Mouse (Mus musculus) large intestine, adult 2 months (tissue): ENCODE results near the gene Ubxn11. TPM values are rescaled to one million over a fixed set of nuclear protein-coding genes. Genes with fewer than 3 reads are reported as not detected.
"Not testable (repeated sequence)": the region's sequence is repeated elsewhere in the genome, so short reads cannot be mapped to it uniquely, and the experiment has no call there.

ENCODE experiments used
- DNase-seq: peaks from one replicate; pipeline ENCODE4 v3.0.0-alpha.2; 2012; ENCODE audit warnings: low read depth, low spot score
- WGBS: fragments of 180-500 bp; shearing (Covaris S2); methylation state at CpG from one replicate; pipeline ENCODE4 v1.1.7; 2018; 5-methylcytosine and 5-hydroxymethylcytosine counted together
- polyA plus RNA-seq: library from polyadenylated mRNA; depleted of rRNA; stranded (reverse); fragments of >200 nt; gene quantifications from 2 replicates; pipeline ENCODE4 v1.2.3, GENCODE M21; 2012

Ubxn11 gene
- polyA plus RNA-seq, 1 experiment: 5.0 TPM

- WGBS: 1% methylated on average over 14 of the region's 14 CpGs
- DNase-seq: no peak
Observed at GRCm38 (mm10) chr4:134128983-134129362, 26.6 kb downstream of the Ubxn11 start.

GRCm38 (mm10) chr4:134129482-134129881 is 27.1 kb downstream of the Ubxn11 start:
- DNase-seq: no peak
- 14% methylated on average over 6 of the region's 6 CpGs for WGBS

- no peak for DNase-seq
- 58% methylated on average over 3 of the region's 3 CpGs for WGBS
Observed at GRCm38 (mm10) chr4:134132117-134132516, 29.7 kb downstream of the Ubxn11 start.

DNA sequence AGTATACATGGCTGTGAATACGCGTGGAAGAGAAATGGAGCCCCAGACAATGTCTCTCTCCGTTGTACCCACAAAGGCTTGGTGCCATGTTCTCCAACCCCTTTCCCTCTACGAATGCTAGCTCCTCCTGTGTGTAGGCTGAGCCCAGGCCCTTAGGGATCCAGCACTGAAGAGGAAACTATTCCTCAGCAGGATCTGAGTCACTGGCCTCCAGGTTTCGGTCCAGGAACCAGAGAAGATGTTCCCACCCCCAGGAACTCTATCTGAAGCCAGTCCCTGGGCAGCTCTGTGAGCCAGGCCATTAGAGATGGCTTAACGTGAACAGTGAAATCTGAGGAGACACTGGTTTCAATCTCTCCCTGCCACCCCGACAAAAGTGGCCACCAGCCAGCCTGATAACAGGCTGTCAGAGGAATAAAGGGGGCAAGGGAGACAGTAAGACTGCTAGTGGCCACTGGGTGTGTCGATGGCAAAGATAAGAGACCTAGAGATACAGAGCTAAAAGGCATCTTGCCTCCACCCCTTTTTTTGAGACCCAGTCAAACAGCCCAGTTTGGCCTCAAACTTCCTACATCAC is 30.2 kb downstream of the Ubxn11 start:
- 69% methylated on average over 8 of the region's 8 CpGs for WGBS
- DNase-seq: no peak

- DNase-seq: no peak
- WGBS: 65% methylated on average over 3 of the region's 3 CpGs
Observed at GRCm38 (mm10) chr4:134136280-134136926, 34.0 kb downstream of the Ubxn11 start.

DNA sequence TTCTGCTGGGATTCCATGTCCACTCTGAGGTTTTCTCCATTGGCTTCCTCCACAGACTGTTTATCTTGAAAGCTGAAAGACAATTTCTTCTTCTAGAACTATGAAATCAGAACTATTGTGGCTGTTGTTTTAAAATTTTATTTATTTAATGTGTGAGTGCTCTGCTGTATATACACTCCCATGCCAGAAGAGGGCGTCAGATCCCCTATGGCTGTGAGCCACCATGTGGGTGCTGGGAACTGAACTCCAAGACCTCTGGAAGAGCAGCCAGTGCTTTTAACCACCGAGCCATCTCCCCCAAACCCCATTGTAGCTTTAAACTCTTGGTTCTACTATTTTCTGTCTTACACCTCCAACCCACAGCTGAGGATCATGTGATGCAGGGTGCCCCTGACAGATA is 36.5 kb downstream of the Ubxn11 start:
- WGBS: 91% methylated on average over 2 of the region's 2 CpGs
- DNase-seq: no peak

GRCm38 (mm10) chr4:134144297-134144696 is 41.9 kb downstream of the Ubxn11 start:
- WGBS: 98% methylated on average over 5 of the region's 5 CpGs
- DNase-seq: not testable (repeated sequence)

GRCm38 (mm10) chr4:134149389-134149788 is 47.0 kb downstream of the Ubxn11 start:
- WGBS: 91% methylated on average over 4 of the region's 4 CpGs
- no peak for DNase-seq

DNA sequence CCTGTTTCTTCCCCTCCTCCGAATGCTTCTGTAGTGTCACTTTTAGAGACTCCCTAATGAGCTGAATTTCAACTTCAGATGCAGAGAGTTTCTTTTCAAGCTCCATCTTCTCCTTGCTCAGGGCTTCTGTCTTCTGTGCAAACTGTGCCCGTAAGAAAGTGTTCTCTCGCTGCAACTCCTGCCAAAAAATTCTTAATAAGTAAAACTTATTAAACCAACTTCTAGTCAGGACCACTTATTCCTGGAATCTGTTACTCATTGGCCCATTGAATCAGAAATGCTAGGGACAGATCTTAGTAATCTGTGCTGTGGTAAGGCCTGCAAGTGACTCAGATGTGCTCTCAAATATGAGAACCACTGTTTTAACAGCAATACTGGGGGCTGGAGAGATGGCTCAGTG is 49.7 kb downstream of the Ubxn11 start:
- WGBS: 90% methylated on average over 3 of the region's 3 CpGs
- DNase-seq: no peak

- WGBS: 94% methylated on average over 3 of the region's 3 CpGs
- no peak for DNase-seq
Observed at GRCm38 (mm10) chr4:134153656-134154055, 51.3 kb downstream of the Ubxn11 start.

DNA sequence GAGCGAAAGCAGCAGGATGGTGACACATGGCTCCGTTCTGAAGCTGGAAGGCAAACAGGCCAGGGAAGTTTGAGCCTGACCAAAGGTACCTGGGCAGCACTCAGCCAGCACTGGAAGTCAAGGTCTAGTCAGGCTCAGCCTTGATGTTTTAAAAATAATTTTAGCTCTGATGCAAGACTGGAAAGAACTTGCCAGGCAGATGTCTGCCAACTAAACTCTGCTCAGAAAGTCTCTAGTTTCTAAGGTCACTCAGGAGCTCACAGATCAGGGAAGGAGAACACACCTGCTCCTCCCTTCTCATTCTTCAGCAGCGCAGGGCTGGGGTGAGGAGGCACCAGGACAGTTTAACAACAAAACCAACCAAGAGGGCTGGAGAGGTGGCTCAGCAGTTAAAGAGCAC is 52.0 kb downstream of the Ubxn11 start:
- DNase-seq: no peak
- 92% methylated on average over 3 of the region's 3 CpGs for WGBS

DNA sequence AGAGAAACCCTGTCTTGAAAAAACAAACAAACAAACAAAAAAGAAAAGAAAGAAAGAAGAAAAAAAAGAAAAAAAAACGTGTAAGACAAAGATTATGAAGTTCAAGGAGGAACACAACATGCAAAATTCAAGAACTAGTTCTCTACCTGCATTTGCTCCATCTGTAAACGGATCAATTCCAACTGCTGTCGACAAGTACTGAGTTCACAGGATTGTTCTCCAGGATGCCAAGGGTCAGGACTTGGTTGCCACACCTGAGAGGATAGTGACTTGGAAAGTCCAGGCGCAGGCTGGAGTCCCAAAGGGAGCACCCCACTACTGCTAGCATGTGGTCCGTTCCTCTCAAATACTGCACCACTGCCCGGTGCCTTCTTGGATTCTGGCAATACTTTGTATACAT is 53.2 kb downstream of the Ubxn11 start:
- DNase-seq: no peak
- 92% methylated on average over 6 of the region's 6 CpGs for WGBS

DNA sequence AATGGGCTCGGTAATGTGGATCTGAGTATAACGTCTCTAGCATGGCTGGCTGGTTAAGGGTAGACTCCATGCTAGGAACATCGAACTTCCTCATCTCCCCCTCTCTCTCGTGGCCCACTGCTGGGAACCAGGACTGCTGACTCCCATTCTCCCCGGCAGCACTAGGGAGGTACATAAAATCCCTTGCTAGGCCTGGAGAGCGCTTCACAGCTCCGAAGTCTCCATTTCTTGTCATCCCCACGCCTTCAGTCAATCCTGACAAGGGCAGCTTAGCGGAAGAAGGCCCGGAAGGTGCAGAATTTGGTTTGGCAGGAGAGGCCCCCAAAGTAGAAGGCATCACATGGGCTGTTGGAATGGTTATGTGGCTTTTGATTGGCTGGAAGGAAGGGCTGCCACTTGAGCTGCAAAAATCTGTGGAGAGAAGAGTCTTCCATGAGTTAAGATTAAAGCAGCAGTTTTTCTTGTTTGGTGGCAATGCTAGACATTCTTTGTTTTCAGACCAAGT is 53.6 kb downstream of the Ubxn11 start:
- 94% methylated on average over 10 of the region's 10 CpGs for WGBS
- DNase-seq: no peak

DNA sequence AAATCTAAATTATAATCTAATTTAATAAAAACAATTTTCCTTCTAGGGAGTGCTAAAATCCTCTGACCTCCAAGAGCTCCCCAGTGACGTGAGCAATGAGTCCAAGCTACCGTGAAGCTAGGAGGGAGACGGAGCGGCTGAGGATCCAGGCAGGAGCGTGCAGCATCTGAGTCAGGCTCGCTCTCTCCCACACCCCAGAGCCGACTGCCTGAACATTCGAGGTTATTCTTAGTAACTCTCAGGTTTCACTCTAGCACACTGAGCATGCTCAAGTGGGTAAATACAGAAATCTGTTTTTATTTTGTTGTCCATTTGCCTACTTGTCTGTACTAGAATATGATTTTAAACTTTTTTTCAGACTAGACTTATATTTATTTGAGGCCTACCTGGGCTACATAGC is 54.4 kb downstream of the Ubxn11 start:
- 83% methylated on average over 8 of the region's 8 CpGs for WGBS
- DNase-seq: no peak

DNA sequence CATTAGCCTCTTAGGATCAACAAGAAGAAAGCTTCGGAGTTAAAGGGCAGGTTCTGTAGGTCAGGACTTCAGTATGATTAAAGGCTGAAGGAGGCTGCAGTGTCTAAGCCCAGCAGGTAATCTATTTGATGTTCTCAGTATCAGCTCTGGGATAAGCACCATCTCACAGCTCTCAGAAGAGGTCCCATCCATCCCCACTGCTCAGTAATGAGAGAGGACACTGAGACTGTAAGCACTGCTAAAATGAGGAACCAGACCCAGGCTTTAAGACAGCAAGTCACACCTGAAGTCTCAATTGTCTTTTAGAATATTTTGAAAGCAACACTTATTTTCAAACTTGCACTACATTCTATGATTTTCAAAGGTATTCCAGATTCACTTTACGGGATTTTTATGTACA is 55.2 kb downstream of the Ubxn11 start:
- no peak for DNase-seq
- WGBS: over 99% methylated on average over 2 of the region's 2 CpGs

GRCm38 (mm10) chr4:134158774-134159173 is 56.4 kb downstream of the Ubxn11 start:
- WGBS: 78% methylated on average over 6 of the region's 6 CpGs
- no peak for DNase-seq

DNA sequence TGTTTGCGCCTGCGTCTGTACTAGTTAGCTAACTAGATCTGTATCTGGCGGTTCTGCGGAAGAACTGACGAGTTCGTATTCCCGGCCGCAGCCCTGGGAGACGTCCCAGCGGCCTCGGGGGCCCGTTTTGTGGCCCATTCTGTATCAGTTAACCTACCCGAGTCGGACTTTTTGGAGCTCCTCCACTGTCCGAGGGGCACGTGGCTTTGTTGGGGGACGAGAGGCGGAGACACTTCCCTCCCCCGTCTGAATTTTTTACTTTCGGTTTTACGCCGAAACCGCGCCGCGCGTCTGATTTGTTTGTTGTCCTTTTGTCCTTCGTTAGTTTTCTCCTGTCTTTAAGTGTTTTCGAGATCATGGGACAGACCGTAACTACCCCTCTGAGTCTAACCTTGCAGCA is 57.7 kb downstream of the Ubxn11 start:
- WGBS: 7% methylated on average over 30 of the region's 30 CpGs

GRCm38 (mm10) chr4:134164591-134164990 is 62.2 kb downstream of the Ubxn11 start:
- no peak for DNase-seq
- 47% methylated on average over 6 of the region's 6 CpGs for WGBS

More for the DNA sequence above, 57.7 kb downstream of the Ubxn11 start:
- DNase-seq: not testable (repeated sequence)

- no peak for DNase-seq
- 31% methylated on average over 6 of the region's 6 CpGs for WGBS
Observed at GRCm38 (mm10) chr4:134165024-134165423, 62.7 kb downstream of the Ubxn11 start.

DNA sequence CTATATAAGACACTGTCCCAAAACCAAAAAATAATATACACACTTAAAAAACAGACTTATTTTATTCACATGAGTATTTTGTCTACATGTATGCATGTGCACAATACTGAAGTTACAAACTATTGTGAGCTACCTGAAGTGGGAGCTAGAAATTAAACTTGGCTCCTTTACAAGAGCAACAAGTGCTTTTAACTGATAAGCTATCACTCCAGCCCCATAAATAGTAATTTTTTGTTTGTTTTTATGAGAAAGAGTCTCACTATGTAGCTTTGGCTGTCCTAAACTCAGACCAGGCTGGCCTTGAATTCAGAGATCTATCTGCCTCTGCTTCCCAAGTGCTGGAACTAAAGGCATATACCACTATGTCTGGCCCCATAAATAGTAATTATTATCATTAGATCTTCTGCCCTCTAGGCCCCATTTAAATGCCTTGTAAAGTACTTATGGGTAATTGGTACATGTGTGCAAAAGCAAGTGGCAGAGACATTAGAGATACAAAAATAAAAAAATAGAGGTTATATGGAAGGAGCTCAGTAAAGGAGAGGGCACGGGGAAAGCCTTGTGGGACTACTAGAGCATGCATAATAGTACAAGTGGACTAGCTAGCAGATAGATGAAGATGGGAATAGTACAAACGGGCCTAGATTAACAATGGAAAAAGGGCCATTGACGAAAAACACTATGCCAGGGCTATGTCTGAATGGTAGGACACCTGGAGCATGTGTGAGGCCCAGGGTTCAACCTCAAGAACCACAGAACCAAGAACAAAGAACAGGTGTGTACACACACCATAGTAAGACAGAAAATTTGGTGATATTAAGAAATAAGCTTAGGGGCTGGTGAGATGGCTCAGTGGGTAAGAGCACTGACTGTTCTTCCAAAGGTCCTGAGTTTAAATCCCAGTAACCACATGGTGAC is 63.4 kb downstream of the Ubxn11 start:
- WGBS: 62% methylated on average over 3 of the region's 3 CpGs
- DNase-seq: no peak
